Mouse (Mus musculus) yolk sac, embryonic 10.5 days (tissue): ENCODE results near the gene A930018P22Rik.

ENCODE experiments used
- DNase-seq: peaks from one replicate; pipeline ENCODE4 v3.0.0-alpha.2; 2017; ENCODE audit warnings: low spot score

A930018P22Rik gene

DNA sequence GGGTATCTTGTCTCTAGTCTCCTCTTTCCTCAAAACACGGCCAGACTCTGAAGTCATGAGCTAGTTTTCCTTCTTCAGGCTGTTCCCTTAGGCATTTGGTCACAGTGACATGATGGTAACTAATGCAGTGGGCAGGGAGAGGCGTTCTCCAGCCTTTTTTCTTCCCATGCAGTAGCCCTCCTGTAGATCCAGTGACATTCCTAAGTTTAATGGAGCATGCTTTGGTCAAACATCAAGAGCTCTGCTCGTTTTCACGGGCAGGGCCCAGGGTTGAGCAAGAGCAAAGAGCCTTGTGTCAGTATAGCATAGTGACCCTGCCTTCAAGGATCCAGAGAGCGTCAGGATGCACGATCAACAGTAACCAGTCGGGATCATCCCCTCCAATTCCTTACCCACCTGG, 40.8 kb downstream of the A930018P22Rik start:
- DNase-seq, result no peak

DNA sequence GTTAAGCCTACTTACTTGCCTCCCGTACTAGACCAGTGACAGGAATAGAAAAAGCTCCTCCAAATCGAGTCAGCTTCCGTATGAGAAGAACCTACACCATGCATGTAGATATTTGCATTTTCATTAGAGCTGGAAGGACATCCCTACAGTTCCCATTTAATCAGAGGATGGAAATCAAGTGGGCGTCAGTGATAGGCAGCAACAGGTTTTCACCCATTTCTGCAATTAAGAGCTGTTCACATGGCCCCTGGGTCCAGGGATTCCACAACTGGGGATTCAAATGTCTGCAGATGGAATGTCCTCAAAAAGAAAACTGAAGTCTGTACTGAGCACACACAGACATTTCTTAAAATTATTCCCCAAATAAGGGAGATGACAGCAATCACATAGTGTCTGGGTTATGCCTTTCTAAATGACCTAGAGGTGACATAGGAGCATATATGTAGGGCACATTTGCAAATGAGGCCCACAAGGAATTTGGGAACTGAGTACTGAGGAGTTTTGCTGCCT, 41.5 kb downstream of the A930018P22Rik start:
- no peak for DNase-seq

DNA sequence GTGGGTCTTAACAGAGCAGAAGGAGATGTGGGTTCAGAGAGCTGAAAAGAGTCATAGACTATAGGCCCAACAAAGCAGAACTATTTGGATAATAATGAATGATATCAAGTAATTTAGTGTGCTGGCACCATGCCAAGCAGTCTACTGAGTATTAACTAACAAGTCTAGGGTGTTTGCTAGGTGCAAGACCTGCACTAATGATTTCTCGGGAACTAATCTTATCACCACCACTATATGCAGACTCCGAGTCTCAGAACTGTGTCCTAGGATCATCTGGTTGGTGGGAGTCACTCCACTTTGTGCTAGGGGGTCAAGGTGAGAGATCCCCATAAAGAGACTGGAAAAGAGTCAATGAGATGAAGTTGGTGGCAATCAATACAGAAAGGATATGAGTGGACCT, 43.1 kb downstream of the A930018P22Rik start:
- DNase-seq, result no peak

DNA sequence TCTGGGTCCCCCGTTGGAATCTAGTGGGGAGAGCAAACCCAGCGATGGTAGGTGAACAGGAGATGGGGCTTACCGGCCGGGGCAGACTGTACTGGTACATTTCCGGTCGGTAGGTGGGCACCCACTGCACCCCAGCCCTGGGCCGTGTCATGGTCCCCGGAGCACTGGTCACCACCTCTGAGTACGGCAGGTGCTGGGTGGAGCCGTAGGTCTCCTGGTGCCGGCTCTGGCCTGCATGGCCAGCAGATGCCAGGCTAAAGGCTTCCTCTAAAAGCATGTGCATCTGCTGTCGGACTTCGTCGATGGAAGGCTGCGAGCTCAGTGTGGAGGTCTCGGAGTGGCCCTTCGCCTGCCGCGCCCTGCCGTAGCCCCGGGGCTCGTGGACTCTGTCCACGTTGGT, 45.2 kb downstream of the A930018P22Rik start:
- no peak for DNase-seq

DNA sequence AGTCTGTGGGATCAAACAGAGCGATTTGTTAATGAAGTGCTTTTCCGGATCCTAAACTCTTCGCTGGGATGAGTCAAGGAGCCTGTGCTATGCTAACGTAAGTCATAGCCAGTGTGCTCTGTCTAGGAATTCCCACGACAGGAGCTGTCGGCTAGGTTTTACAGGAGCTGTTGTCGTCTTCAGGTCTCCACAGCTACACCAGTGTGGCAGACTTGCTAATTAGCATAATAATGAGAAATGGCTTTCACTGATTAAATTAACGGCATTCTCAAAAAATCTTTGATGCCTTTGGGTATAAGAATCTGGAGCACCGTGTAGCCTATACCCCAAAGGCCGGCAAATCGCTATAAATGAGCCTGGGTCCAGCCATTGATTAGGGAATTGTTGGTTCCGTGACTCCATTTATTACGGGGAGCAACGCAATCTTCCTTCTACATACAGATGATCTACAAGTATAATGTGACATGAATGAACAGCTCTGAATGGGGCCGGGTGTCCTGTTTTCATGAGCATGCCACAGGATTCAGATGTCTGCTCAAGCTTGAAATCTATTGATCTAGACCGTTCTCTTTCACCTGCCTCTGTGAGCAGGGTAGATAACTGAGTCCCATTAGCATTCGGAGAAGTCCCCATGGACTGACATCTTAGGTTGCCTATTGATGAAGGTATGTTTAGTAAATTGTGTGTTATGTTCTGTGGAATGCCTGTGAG, 45.8 kb downstream of the A930018P22Rik start:
- no peak for DNase-seq

DNA sequence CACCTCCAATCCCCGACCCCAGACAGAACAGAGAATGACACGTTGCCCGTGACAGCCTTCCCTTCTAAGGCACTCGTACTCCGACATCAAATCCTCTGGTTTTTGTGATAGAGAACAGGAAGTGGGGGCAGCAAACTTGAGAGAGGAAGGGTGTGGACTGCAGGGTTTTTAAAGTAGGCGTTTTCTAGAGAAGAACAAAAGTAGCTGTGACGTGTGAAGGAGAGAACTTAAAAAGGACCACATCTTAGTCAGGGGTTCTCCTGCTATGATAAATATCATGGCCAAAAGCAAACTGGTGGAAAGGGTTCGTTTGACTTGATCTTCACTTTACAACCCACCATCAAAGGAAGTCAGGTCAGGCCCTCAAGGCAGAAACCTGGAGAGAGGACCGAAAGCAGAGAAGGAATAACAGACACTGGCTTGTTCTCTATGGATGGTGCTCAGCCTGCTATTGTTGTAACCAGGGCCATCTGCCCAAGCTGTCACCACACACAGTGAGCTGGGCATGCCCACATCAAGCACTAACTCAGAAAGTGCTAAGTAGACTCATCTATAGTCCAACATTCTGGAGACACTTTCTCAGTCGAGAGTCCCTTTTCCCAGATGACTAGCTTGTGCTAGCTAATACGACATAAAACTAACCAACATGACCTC, 50.3 kb downstream of the A930018P22Rik start:
- no peak for DNase-seq

DNA sequence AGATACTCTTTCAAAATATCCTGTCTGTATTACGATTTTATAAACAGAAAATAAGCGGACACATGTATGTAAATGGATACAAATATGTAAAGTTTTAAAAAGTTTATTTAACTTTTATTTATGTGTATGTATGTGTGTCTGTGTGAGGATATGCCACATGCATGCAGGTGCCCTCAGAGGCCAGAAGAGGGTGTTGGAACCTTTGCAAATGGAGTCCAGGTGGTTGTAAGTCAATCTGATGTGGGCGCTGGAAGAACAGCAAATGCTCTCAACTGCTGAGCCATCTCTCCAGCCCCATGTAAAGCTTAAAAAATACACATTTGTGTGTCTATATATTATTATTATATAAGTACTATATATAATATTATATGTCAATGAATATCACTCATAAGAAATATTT, 50.9 kb downstream of the A930018P22Rik start:
- DNase-seq, result no peak
